Mouse (Mus musculus) layer of hippocampus, adult 11-12 months (tissue): ENCODE results near the gene Odf3l1.

Source experiments
- DNase-seq: peaks from one replicate; pipeline ENCODE4 v3.0.0; 2022; ENCODE audit warnings: low spot score

Gene Odf3l1

GRCm38 (mm10) chr9:56881539-56882082 is 17.1 kb upstream of the Odf3l1 start:
- no peak for DNase-seq

- DNase-seq = no peak
Measured at GRCm38 (mm10) chr9:56880790-56881189, 16.3 kb upstream of the Odf3l1 start.

- DNase-seq = no peak
Measured at GRCm38 (mm10) chr9:56877284-56877683, 12.8 kb upstream of the Odf3l1 start.

GRCm38 (mm10) chr9:56876784-56877183 is 12.3 kb upstream of the Odf3l1 start:
- DNase-seq = no peak

- no peak for DNase-seq
Measured at GRCm38 (mm10) chr9:56873097-56873496, 8.6 kb upstream of the Odf3l1 start.

- DNase-seq = no peak
Measured at GRCm38 (mm10) chr9:56872105-56872903, 7.8 kb upstream of the Odf3l1 start.

GRCm38 (mm10) chr9:56871191-56871590 is 6.7 kb upstream of the Odf3l1 start:
- no peak for DNase-seq

GRCm38 (mm10) chr9:56870778-56871177 is 6.3 kb upstream of the Odf3l1 start:
- DNase-seq = no peak

- DNase-seq = peak; percentile 73
Measured at GRCm38 (mm10) chr9:56869552-56869951, 5.1 kb upstream of the Odf3l1 start.

GRCm38 (mm10) chr9:56868292-56868691 is 3.8 kb upstream of the Odf3l1 start:
- peak; percentile 71 for DNase-seq

- no peak for DNase-seq
Measured at GRCm38 (mm10) chr9:56866430-56866829, 2.0 kb upstream of the Odf3l1 start.

- DNase-seq = no peak
Measured at GRCm38 (mm10) chr9:56865673-56866400, 1.4 kb upstream of the Odf3l1 start.

- DNase-seq = no peak
Measured at GRCm38 (mm10) chr9:56864832-56865231, 353 bp upstream of the Odf3l1 start, which contains the start of gene Cspg4. Gene Cspg4 (plus strand): TSS chr9:56865033.

GRCm38 (mm10) chr9:56862863-56863262 is 1.6 kb downstream of the Odf3l1 start:
- no peak for DNase-seq

- DNase-seq = no peak
Measured at GRCm38 (mm10) chr9:56860486-56861269, 3.8 kb downstream of the Odf3l1 start.

GRCm38 (mm10) chr9:56860035-56860434 is 4.4 kb downstream of the Odf3l1 start:
- no peak for DNase-seq

- DNase-seq = no peak
Measured at GRCm38 (mm10) chr9:56857463-56857862, 7.0 kb downstream of the Odf3l1 start.

GRCm38 (mm10) chr9:56851778-56852177 is 12.7 kb downstream of the Odf3l1 start:
- no peak for DNase-seq

- no peak for DNase-seq
Measured at GRCm38 (mm10) chr9:56850905-56851252, 13.6 kb downstream of the Odf3l1 start.

GRCm38 (mm10) chr9:56850128-56850904 is 14.2 kb downstream of the Odf3l1 start:
- no peak for DNase-seq

GRCm38 (mm10) chr9:56847523-56847922 is 17.0 kb downstream of the Odf3l1 start:
- DNase-seq = peak; percentile 84
